Mouse (Mus musculus) embryonic facial prominence, embryonic 15.5 days (tissue): ENCODE measurements around the gene Aspdh. TPM values are rescaled to one million over a fixed set of nuclear protein-coding genes. Genes with fewer than 3 reads are reported as not detected.
A peak's percentile ranks its signal among the peaks of the same experiment; 100 is the strongest.

Experiments
- ATAC-seq: fragments of 200-750 bp; cut with Nextera tagmentation; 2 replicates; pipeline ENCODE4 v1.8.0; 2017; ENCODE audit warnings: low read depth, moderate TSS enrichment; ENCODE audit not compliant: insufficient number of reproducible peaks, low FRiP score, low TSS enrichment
- H3K27ac ChIP-seq: fragments of 300-500 bp; sonication (generic); replicated peaks from 2 replicates; pipeline ENCODE4 v1.5.1; 2015; ENCODE audit warnings: mild to moderate bottlenecking, inconsistent platforms
- H3K27me3 ChIP-seq: fragments of 300-500 bp; sonication (generic); 2 replicates; pipeline ENCODE4 v1.6.1; 2015; ENCODE audit warnings: inconsistent platforms
- H3K36me3 ChIP-seq: fragments of 300-500 bp; sonication (generic); 2 replicates; pipeline ENCODE4 v1.6.1; 2015; ENCODE audit warnings: mild to moderate bottlenecking, inconsistent platforms
- H3K4me1 ChIP-seq: fragments of 300-500 bp; sonication (generic); 2 replicates; pipeline ENCODE4 v1.6.1; 2015; ENCODE audit warnings: inconsistent platforms
- H3K4me2 ChIP-seq: fragments of 300-500 bp; sonication (generic); replicated peaks from 2 replicates; pipeline ENCODE4 v1.6.1; 2015; ENCODE audit warnings: mild to moderate bottlenecking, inconsistent platforms
- H3K4me3 ChIP-seq: fragments of 300-500 bp; sonication (generic); replicated peaks from 2 replicates; pipeline ENCODE4 v1.5.1; 2015; ENCODE audit warnings: mild to moderate bottlenecking, inconsistent platforms
- H3K9ac ChIP-seq: fragments of 300-500 bp; sonication (generic); 2 replicates; pipeline ENCODE4 v1.6.1; 2015; ENCODE audit warnings: inconsistent platforms
- H3K9me3 ChIP-seq: fragments of 300-500 bp; sonication (generic); replicated peaks from 2 replicates; pipeline ENCODE4 v1.6.1; 2016; ENCODE audit warnings: inconsistent platforms
- WGBS: fragments of 180-500 bp; shearing (Covaris S2); methylation state at CpG from one replicate; pipeline ENCODE4 v1.1.7; 2015; 5-methylcytosine and 5-hydroxymethylcytosine counted together
- polyA plus RNA-seq: library from polyadenylated mRNA; unstranded; fragments of >200 nt; fragmentation: Nextera tagmentation; extraction: Ambion mirVana; gene quantifications from 2 replicates; pipeline ENCODE4 v1.2.1, GENCODE M21; 2015

The Aspdh gene
- polyA plus RNA-seq = 0.20 and 0.81 TPM in 2 replicates

- WGBS = 65% methylated on average over 2 of the region's 2 CpGs
- no peak within 1 kb of the TSS for H3K9ac ChIP-seq
- ATAC-seq = no peak
These were observed at the start of gene Aspdh for GRCm38 (mm10) chr7:44465111-44465510. Gene Aspdh, plus strand, starts transcription at chr7:44465391.

DNA sequence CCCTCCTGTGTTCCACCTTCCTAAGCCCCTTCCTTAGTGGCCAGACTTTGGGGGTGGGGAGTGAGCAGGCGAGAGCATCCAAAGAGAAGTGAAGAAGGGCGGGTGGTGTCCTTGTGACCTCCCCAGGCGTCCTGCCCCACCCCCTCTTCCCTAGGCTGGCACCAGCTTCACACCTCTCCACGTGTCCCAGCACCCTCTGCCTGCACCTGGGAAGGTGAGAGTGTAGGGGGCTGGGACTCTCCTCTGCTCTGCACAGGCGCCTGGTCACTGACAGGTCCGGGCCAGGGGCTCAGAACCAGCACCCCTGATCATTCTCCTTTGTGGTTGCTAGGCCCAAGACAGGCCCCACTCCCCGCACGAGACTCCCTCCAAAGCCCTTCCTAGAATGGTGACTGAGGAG lies 37.5 kb upstream of the Aspdh start:
- H3K27ac ChIP-seq = no peak overlapping the region
- peaks cover 54% of the 10 kb centered on the region for H3K27me3 ChIP-seq

More at GRCm38 (mm10) chr7:44465111-44465510, at the start of gene Aspdh:
- no peak within 1 kb of the TSS for H3K4me2 ChIP-seq
- peaks cover 4% of the 10 kb centered on the region for H3K36me3 ChIP-seq
- no peaks in the 10 kb centered on the region for H3K9me3 ChIP-seq
- peaks cover 25% of the 10 kb centered on the region for H3K4me1 ChIP-seq
- H3K27me3 ChIP-seq = peaks cover 45% of the 10 kb centered on the region
- H3K4me3 ChIP-seq = no peak within 1 kb of the TSS
- no peak within 1 kb of the TSS for H3K27ac ChIP-seq

GRCm38 (mm10) chr7:44428171-44428950 lies 36.8 kb upstream of the Aspdh start:
- peaks cover 52% of the 10 kb centered on the region for H3K27me3 ChIP-seq

More for the DNA sequence above, 37.5 kb upstream of the Aspdh start:
- H3K4me3 ChIP-seq = peak overlapping the region; percentile 61
- H3K9ac ChIP-seq = no peak overlapping the region
- H3K36me3 ChIP-seq = no peaks in the 10 kb centered on the region
- no peaks in the 10 kb centered on the region for H3K9me3 ChIP-seq
- peak overlapping the region; percentile 81 for H3K4me2 ChIP-seq
- peaks cover 22% of the 10 kb centered on the region for H3K4me1 ChIP-seq
- 9% methylated on average over 8 of the region's 8 CpGs for whole genome bisulfite sequencing
- no peak; the same call in 1 of the 2 replicates for ATAC-seq

DNA sequence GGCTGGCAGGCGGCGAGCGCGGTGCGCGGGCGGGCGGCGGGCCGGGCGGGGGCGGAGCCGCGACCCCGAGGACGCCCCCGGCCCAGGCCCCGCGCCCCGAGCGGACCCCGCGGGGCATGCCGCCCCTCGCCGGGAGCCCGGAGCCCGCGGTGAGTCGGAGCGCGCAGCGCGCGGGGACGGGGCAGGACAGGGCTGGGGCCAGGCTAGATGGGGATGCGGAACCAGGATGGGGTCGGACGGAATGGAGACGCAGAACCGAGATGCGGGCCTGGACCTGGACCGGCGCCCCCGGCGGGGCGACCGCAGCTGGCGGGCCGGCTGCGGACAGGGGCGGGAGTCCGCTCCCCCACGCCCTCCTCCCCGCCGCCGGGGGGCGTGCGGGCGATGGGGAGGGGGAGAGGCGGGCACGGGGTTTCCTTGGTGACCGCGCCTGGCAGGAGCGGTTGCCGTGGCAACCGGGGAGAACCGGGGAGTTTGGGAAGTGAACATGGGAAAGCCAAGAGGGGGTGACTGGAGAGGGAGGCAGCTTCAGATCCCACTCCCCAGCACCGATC lies 36.1 kb upstream of the Aspdh start, which contains the start of gene Lrrc4b:
TSS of gene Lrrc4b (plus strand) at position 51 of the 554 bp plus-strand sequence.
- Histone ChIP-seq H3K4me2 (peak within 1 kb of the TSS; percentile 81), H3K27me3 (peaks cover 52% of the 10 kb centered on the region), H3K27ac (peak within 1 kb of the TSS; percentile 34; the same call in 1 of the 2 replicates), H3K4me1 (peaks cover 22% of the 10 kb centered on the region), H3K4me3 (peak within 1 kb of the TSS; percentile 61), H3K9ac (peak within 1 kb of the TSS; percentile 44), H3K9me3 (no peaks in the 10 kb centered on the region), H3K36me3 (no peaks in the 10 kb centered on the region)
- 1% methylated on average over 64 of the region's 69 CpGs for WGBS
- ATAC-seq = no peak

More at GRCm38 (mm10) chr7:44428171-44428950, 36.8 kb upstream of the Aspdh start:
- H3K4me1 ChIP-seq = peaks cover 22% of the 10 kb centered on the region
- H3K36me3 ChIP-seq = no peaks in the 10 kb centered on the region
- peak overlapping the region; percentile 61 for H3K4me3 ChIP-seq
- ATAC-seq = peak; percentile 21; the same call in 1 of the 2 replicates
- WGBS = 2% methylated on average over 15 of the region's 38 CpGs
- H3K4me2 ChIP-seq = peak overlapping the region; percentile 81
- H3K27ac ChIP-seq = 0 out of 2 replicates have a peak overlapping the region, but pooled peaks have one; percentile 34
- no peak overlapping the region for H3K9ac ChIP-seq
- H3K9me3 ChIP-seq = no peaks in the 10 kb centered on the region

DNA sequence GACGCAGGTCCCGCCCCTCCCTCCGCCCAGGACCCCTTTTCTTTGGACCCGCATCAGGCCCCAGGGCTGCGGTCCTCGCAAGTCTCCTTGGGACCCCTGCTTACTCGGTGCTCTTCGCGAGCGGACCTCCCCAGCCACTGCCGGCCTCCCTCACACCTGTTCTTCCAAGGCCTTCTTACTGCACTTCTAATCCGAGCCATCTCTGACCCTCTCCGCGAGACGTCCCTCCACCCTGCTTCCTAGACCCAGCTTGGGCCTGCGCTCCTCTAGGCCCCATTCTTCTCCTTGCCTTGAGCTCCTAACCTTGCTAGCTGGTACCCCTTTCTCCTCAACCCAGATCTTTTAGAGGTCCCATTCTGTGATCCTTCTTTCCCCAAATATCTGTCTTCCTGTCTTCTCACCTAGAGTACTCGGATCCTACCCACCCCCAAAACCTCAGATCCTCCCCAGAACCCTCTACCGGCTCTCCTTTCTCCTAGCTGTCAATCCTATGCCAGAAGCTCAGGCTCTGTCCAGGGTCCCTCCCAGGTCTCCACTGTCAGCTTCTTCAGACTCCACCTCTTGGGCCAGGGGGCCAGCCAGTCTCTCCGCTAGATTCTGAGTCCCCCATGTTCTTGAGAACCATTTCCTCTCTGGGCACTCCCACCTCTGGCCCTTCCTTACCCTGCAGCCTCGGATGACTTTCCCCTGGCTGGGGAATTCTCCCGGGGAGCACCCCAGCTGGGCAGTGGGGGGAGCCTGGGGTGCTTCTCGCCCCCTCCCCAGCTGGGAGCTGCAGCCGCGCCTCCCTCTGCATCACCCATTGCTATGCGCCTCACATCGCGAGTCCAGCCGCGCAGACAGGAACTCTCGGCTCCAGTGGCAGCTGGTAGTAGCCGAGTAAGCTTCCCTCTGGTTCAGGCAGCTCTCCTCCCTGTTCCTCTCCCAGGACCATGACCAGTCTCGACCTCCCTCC lies 35.4 kb upstream of the Aspdh start:
- no peak for ATAC-seq

GRCm38 (mm10) chr7:44432550-44432949 lies 32.6 kb upstream of the Aspdh start:
- no peak for ATAC-seq
- no peaks in the 10 kb centered on the region for H3K36me3 ChIP-seq
- H3K4me3 ChIP-seq = no peak overlapping the region
- H3K9ac ChIP-seq = no peak overlapping the region
- peaks cover 21% of the 10 kb centered on the region for H3K4me1 ChIP-seq
- H3K9me3 ChIP-seq = no peaks in the 10 kb centered on the region
- 72% methylated on average over 6 of the region's 6 CpGs for WGBS
- H3K27me3 ChIP-seq = peaks cover 50% of the 10 kb centered on the region
- H3K27ac ChIP-seq = no peak overlapping the region
- no peak overlapping the region for H3K4me2 ChIP-seq

More for the DNA sequence above, 35.4 kb upstream of the Aspdh start:
- peak overlapping the region; percentile 81 for H3K4me2 ChIP-seq
- H3K27me3 ChIP-seq = peaks cover 54% of the 10 kb centered on the region
- no peak overlapping the region; the same call in 1 of the 2 replicates for H3K27ac ChIP-seq
- no peak overlapping the region for H3K9ac ChIP-seq
- H3K36me3 ChIP-seq = no peaks in the 10 kb centered on the region
- WGBS = 8% methylated on average over 30 of the region's 32 CpGs
- H3K9me3 ChIP-seq = no peaks in the 10 kb centered on the region
- peaks cover 22% of the 10 kb centered on the region for H3K4me1 ChIP-seq
- peak overlapping the region; percentile 61 for H3K4me3 ChIP-seq

- Histone ChIP-seq H3K9ac (no peak overlapping the region), H3K27me3 (peaks cover 50% of the 10 kb centered on the region), H3K36me3 (no peaks in the 10 kb centered on the region), H3K27ac (no peak overlapping the region), H3K9me3 (no peaks in the 10 kb centered on the region), H3K4me1 (peaks cover 13% of the 10 kb centered on the region), H3K4me3 (no peak overlapping the region), H3K4me2 (no peak overlapping the region)
- 4% methylated on average over 7 of the region's 7 CpGs for WGBS
- peak; percentile 40; the same call in 1 of the 2 replicates for ATAC-seq
These were observed 31.8 kb upstream of the Aspdh start for GRCm38 (mm10) chr7:44433371-44433770.

DNA sequence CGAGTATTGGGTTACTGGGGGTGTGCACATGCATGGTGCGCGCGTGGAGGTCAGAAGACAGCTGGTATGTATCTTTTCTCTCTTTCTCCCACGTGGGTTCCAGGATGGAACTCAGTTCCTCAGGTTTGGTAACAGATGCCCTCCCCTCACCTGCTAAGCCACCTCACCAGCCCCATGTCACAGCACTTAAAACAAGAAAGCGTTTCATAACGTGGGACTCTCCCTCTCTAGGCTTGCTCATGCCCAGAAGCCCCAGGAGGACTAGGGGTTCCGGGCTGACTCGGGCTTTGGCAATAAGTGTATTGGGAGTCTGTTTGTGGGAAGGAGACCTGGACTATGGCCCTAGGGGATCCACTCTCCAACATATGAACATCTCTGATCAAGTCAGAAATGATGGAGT lies 31.1 kb upstream of the Aspdh start:
- no peak overlapping the region for H3K9ac ChIP-seq
- H3K27me3 ChIP-seq = peaks cover 49% of the 10 kb centered on the region
- H3K4me2 ChIP-seq = no peak overlapping the region
- no peak overlapping the region for H3K27ac ChIP-seq
- H3K4me3 ChIP-seq = no peak overlapping the region
- H3K4me1 ChIP-seq = peaks cover 11% of the 10 kb centered on the region
- H3K9me3 ChIP-seq = no peaks in the 10 kb centered on the region
- no peak for ATAC-seq
- no peaks in the 10 kb centered on the region for H3K36me3 ChIP-seq
- WGBS = 65% methylated on average over 9 of the region's 9 CpGs

DNA sequence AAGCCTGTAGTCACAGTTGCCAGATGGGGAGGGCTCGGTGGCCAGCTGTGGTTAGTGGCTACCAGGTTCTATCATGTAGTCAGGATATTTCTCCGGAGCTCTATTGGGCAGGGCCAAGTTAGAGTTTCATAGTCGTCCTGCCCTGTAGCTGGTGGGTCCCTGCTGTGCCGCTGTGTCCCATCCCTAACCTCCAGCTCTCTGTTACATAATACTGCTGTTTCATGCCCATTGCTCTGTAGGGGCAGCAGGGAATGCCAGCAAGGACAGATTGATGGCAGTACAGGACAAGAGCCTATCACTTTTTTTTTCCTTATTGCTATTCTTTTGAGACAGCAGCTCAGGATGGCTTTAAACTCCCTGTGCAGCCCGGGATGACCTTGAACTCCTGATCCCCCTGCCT lies 29.4 kb upstream of the Aspdh start:
- no peak overlapping the region for H3K27ac ChIP-seq
- WGBS = 64% methylated on average over 5 of the region's 5 CpGs
- H3K36me3 ChIP-seq = no peaks in the 10 kb centered on the region
- H3K9me3 ChIP-seq = no peaks in the 10 kb centered on the region
- H3K4me3 ChIP-seq = no peak overlapping the region
- no peak overlapping the region for H3K4me2 ChIP-seq
- H3K9ac ChIP-seq = no peak overlapping the region
- H3K4me1 ChIP-seq = no peaks in the 10 kb centered on the region
- ATAC-seq = no peak
- H3K27me3 ChIP-seq = peaks cover 51% of the 10 kb centered on the region

DNA sequence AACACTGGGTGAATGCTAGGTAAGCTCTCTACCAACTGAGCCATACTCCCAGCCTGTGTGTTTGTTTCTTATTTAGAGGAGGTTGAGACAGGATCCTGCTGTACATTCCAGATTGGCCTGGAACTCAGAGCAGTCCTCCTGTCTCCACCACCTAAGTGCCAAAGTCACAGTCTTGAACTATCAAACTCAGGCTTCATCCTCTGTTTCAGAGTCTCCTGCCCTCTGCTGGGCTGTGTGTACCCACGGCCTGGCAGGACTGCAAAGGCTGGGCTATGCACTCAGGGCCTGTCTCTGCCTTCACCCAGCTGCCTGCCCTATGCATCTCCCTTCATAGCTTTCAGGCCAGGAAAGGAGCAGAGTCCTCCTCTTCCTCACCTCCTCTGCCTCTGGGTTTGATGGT lies 28.9 kb upstream of the Aspdh start:
- Histone ChIP-seq H3K4me2 (no peak overlapping the region), H3K4me3 (no peak overlapping the region), H3K27ac (no peak overlapping the region), H3K9ac (no peak overlapping the region), H3K27me3 (peaks cover 52% of the 10 kb centered on the region), H3K36me3 (no peaks in the 10 kb centered on the region), H3K4me1 (no peaks in the 10 kb centered on the region), H3K9me3 (no peaks in the 10 kb centered on the region)
- WGBS = 10% methylated on average over 1 of the region's 1 CpGs
- no peak for ATAC-seq
